Mouse (Mus musculus) olfactory bulb, adult 2 months (tissue): Measurements from ENCODE around the gene Anp32e.
"Not testable (repeated sequence)": the region's sequence is repeated elsewhere in the genome, so short reads cannot be mapped to it uniquely, and the experiment has no call there.

ENCODE experiments used
- CTCF ChIP-seq: fragments of 200-500 bp; IDR thresholded peaks from 2 replicates; pipeline ENCODE4 v1.5.1; 2012; ENCODE audit warnings: low read depth, mild to moderate bottlenecking, low read length, moderate library complexity; ENCODE audit not compliant: insufficient read depth
- POLR2A ChIP-seq: fragments of 200-500 bp; IDR thresholded peaks from 2 replicates; pipeline ENCODE4 v1.6.1; 2012; ENCODE audit warnings: mild to moderate bottlenecking, low read depth, low read length, moderate library complexity; ENCODE audit not compliant: insufficient read depth

- not testable (repeated sequence) for TF ChIP-seq CTCF, POLR2A
Measured at GRCm38 (mm10) chr3:95895501-95895900, 33.5 kb upstream of the Anp32e start.
